In the genomic region with DNA sequence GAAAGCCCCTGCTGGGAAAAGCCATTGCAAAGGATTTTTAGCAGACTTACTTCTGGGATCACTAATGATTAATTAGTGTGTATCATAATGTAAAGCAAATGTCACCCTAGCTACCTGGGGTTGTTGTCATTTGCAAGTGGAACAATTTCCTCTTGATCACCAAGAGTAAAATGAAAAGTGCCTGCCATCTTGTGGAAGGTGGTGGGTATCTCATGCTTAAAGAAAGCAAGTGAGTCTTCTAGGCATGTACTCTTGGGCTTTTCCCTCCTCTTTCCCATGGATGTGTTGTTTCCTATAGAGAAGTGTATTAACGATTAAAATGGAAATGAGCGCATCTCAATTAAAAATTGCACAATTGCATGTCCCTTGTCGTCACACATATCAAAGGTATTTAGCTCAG, we compare ENCODE assay signal across 11 mouse cellular contexts.
DNase-seq lines count a peak whose midpoint lies in the region; ATAC-seq and TF ChIP-seq lines count a peak whose summit lies in the region.
"Had no signal": no experiment of that assay in that cellular context is flagged by ENCODE, and none has a peak within 500 bp of the region (broad histone marks: within the 10 kb centered on the region; RNA-seq: fewer than 3 reads in every experiment).

No protein-coding gene starts in this region.

- 70% methylated on average over 3 of the region's 3 CpGs for WGBS in limb, embryonic 13.5 days

- H3K9me3 ChIP-seq in limb, embryonic 13.5 days = no peaks in the 10 kb centered on the region

- no peaks in the 10 kb centered on the region for H3K4me1 ChIP-seq in cortical plate, adult 2 months (ENCODE audit: control insufficient read depth, insufficient read depth, low read length)
- H3K4me1 ChIP-seq in limb, embryonic 13.5 days = no peaks in the 10 kb centered on the region

- no peaks in the 10 kb centered on the region for H3K27me3 ChIP-seq in limb, embryonic 13.5 days

- H3K36me3 ChIP-seq in limb, embryonic 13.5 days = no peaks in the 10 kb centered on the region

- no peak overlapping the region for H3K9ac ChIP-seq in limb, embryonic 13.5 days
- H3K9ac ChIP-seq: liver, embryonic 14.5 days had no signal

- TF ChIP-seq POLR2A in cortical plate, adult 2 months (IDR thresholded peaks at IDR 0.05; ENCODE audit: extremely low read depth, insufficient read depth, low read length) = no peak

- DNase-seq in cerebellum, adult 11 months = peak; percentile 1
- DNase-seq in cerebellum, adult 9-11 months = no peak
- DNase-seq in layer of hippocampus, adult 18-20 months (ENCODE audit: low spot score in 2 of 2) = peak; percentile 1 to 18
- no peak for DNase-seq in layer of hippocampus, adult 8-10 months (ENCODE audit: low spot score in 2 of 2)
- no peak for DNase-seq in gastrocnemius, postnatal 10 days
- no peak for DNase-seq in spleen, postnatal 10 days (ENCODE audit: low spot score in 2 of 2)

- H3K27ac ChIP-seq in cortical plate, adult 2 months (ENCODE audit: insufficient read depth, low read length) = no peak overlapping the region
- H3K27ac ChIP-seq in limb, embryonic 13.5 days = no peak overlapping the region
- H3K27ac ChIP-seq: liver, embryonic 14.5 days had no signal

- TF ChIP-seq CTCF in cortical plate, adult 2 months (IDR thresholded peaks at IDR 0.05; ENCODE audit: extremely low read depth, insufficient read depth, low read length) = peak; percentile 33; the same call in 1 of the 2 replicates

- no peak overlapping the region for H3K4me3 ChIP-seq in cortical plate, adult 2 months (ENCODE audit: insufficient read depth, low read length)
- H3K4me3 ChIP-seq in limb, embryonic 13.5 days = no peak overlapping the region
- H3K4me3 ChIP-seq: myocyte had no signal

- H3K4me2 ChIP-seq in limb, embryonic 13.5 days (replicated peaks) = no peak overlapping the region

- ATAC-seq in limb, embryonic 13.5 days (ENCODE audit: low FRiP score, low read depth) = peak; percentile 15; the same call in 1 of the 2 replicates
- ATAC-seq: Patski had no signal

Comparison
In these comparisons a context has a peak if more than half of its experiments do, and no peak if none do; other contexts are left out.
1. DNase-seq: peak in cerebellum, adult 11 months (single experiment) and layer of hippocampus, adult 18-20 months (2 of 2); none in cerebellum, adult 9-11 months (single experiment), layer of hippocampus, adult 8-10 months (0 of 2), gastrocnemius, postnatal 10 days (single experiment) and spleen, postnatal 10 days (0 of 2).